ENCODE assay signal across 23 mouse cellular contexts in the genomic region with DNA sequence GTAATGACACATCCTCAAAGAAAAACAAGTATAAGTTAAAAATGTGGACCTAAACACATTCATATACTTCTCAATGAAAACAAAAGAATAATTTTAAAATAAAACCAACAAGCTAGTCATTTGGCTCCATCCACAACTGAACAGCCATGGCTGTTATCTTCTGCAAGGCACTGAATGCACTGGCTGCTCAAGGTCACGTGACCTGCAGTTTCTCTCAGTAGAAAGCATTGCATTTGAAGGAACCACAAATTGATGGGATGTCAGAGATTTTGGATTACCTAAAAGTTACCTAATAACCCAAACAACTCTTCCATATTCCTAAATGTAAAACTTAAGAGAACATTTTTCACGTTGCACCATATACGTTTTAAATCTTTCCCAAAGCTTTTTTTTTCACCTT. TPM values are rescaled to one million over a fixed set of nuclear protein-coding genes. Genes with fewer than 3 reads are reported as not detected.
"Had no signal": no experiment of that assay in that cellular context is flagged by ENCODE, and none has a peak within 500 bp of the region (broad histone marks: within the 10 kb centered on the region; RNA-seq: fewer than 3 reads in every experiment).

No protein-coding gene starts in this region.

- H3K36me3 ChIP-seq: liver, embryonic 13.5 days; liver, embryonic 15.5 days; lung, embryonic 15.5 days; midbrain, embryonic 13.5 days; midbrain, embryonic 15.5 days; neural tube, embryonic 13.5 days; neural tube, embryonic 15.5 days had no signal

- H3K4me2 ChIP-seq: liver, embryonic 13.5 days; liver, embryonic 15.5 days; lung, embryonic 15.5 days; midbrain, embryonic 11.5 days; midbrain, embryonic 13.5 days; midbrain, embryonic 15.5 days; neural tube, embryonic 13.5 days; neural tube, embryonic 15.5 days had no signal

- H3K4me3 ChIP-seq: liver, embryonic 13.5 days; liver, embryonic 15.5 days; lung, embryonic 15.5 days; megakaryocyte, embryonic 14.5 days; midbrain, embryonic 13.5 days; midbrain, embryonic 15.5 days; neural tube, embryonic 13.5 days; neural tube, embryonic 15.5 days had no signal

- DNase-seq: liver, embryonic 13.5 days; liver, postnatal 0 days; lung, adult 2 months; lung, postnatal 10 days; lung, postnatal 36 days; retina, postnatal 1 day; right cerebral cortex, adult 18-20 months; right cerebral cortex, postnatal 25 days; right cerebral cortex, postnatal 4 days; spleen, adult 18-20 months; thymus, adult 18-20 months; thymus, postnatal 14 days; thymus, postnatal 36 days had no signal

- H3K4me1 ChIP-seq: liver, embryonic 13.5 days; liver, embryonic 15.5 days; lung, embryonic 15.5 days; megakaryocyte, embryonic 14.5 days; midbrain, embryonic 13.5 days; midbrain, embryonic 15.5 days; neural tube, embryonic 13.5 days; neural tube, embryonic 15.5 days had no signal

- H3K27ac ChIP-seq: liver, embryonic 13.5 days; liver, embryonic 15.5 days; lung, embryonic 15.5 days; macrophage; midbrain, embryonic 13.5 days; midbrain, embryonic 15.5 days; neural tube, embryonic 13.5 days; neural tube, embryonic 15.5 days had no signal

- H3K9ac ChIP-seq: liver, embryonic 13.5 days; liver, embryonic 15.5 days; liver, postnatal 0 days; lung, embryonic 15.5 days; midbrain, embryonic 13.5 days; midbrain, embryonic 15.5 days; neural tube, embryonic 13.5 days; neural tube, embryonic 15.5 days had no signal

- H3K9me3 ChIP-seq: liver, embryonic 15.5 days; lung, embryonic 15.5 days; midbrain, embryonic 13.5 days; midbrain, embryonic 15.5 days; neural tube, embryonic 13.5 days; neural tube, embryonic 15.5 days had no signal

- H3K27me3 ChIP-seq: liver, embryonic 13.5 days; liver, embryonic 15.5 days; lung, embryonic 15.5 days; midbrain, embryonic 13.5 days; midbrain, embryonic 15.5 days; neural tube, embryonic 13.5 days; neural tube, embryonic 15.5 days had no signal

RNA-seq across cellular contexts. Expression of a gene that starts 42.8 kb away (rescaled TPM):
- total RNA-seq: monocyte, adult 5-6 weeks had no signal
- polyA plus RNA-seq: macrophage had no signal
